Mouse (Mus musculus) embryonic fibroblast, embryonic 13.5 days (primary cell): ENCODE results near the gene Dhx40.

Experiments
- CTCF ChIP-seq: IDR thresholded peaks from 2 replicates; pipeline ENCODE4 v1.5.1; 2011; ENCODE audit warnings: mild to moderate bottlenecking, control low read depth, low read length, moderate library complexity, borderline replicate concordance; ENCODE audit not compliant: insufficient read depth
- POLR2A ChIP-seq: IDR thresholded peaks from 2 replicates; pipeline ENCODE4 v1.6.1; 2011; ENCODE audit warnings: low read depth, mild to moderate bottlenecking, control low read depth, low read length, moderate library complexity

GRCm38 (mm10) chr11:86855639-86856425 is 48.3 kb upstream of the Dhx40 start:
- TF ChIP-seq CTCF (no peak), POLR2A (no peak)
